Mouse (Mus musculus) embryo, embryonic 11.5 days (tissue): ENCODE measurements around the gene Tcf7l2.

Source experiments
- DNase-seq: peaks from one replicate; pipeline ENCODE4 v3.0.0-alpha.2; 2012; ENCODE audit warnings: low read depth, low spot score

Gene Tcf7l2

DNA sequence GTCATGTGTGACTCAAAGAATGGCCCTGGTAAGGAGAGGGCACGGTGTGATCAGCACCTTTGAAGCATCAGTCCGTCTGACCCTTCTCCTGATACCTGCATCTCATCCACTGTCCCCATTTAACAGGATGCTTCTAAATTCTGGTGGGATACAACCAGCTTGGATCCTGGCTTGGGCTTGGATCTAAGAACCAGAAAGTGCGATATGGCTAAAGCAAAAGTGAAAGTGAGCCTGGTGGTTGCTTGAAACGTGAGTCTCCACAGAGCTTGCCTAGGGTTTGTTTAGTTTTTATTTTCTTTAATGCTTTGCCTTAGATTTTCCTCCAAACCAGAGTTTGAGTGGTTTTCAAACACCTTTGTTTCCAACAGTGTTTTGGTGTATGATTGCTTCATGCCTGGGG lies 51.4 kb downstream of the Tcf7l2 start:
- no peak for DNase-seq

DNA sequence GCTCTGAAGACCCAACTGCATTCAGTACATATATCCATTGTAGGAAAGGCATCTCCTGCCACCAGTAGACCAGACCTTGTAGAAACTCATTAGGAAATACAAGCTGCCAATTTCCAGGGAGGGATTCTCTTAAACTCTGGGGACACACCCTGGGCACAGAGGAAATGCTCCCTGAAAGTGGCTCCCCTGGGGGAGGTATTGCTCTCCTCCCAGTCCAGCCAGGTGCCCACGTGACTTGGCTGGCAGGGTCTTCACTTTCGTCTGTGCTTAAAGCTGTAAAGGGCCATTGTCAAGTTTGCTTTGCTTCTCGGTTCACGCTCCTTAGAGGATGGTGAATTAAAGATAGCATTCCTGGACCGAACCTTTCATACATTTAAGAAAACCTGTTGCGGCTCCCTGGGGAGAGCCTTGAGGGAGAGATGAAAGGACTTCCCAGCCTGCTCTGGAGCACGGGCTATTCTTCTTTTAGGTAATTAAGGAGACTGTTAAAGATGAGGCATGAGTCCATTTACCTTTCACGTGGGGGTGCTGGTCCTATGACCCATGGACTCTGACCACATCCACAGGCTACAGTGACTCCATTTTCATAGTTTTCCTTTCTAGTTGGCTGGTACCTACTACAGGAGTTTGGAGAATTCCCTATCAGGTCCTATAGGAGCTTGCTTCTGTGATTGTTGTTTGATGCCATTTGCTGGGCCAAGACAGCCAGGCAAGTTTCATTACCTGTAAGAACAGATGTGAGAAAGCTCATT lies 52.8 kb downstream of the Tcf7l2 start:
- no peak for DNase-seq

DNA sequence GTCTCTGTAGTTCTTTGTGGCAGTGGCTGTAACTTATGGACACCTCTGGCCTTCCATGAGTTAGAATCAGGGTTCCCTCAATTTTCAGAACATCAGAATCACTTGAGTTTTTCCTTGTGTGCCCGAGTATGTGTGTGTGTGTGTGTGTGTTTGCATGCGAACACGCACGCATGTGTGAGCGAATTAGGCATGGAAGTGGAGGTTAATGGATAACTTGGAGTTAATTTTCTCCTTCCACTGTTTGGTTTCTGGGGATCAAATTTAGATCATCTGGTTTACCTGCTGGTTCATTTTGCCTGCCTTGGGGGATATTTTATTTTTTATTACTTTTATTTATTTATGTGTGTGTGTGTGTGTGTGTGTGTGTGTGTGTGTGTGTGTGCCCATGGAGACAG lies 53.3 kb downstream of the Tcf7l2 start:
- DNase-seq = no peak

DNA sequence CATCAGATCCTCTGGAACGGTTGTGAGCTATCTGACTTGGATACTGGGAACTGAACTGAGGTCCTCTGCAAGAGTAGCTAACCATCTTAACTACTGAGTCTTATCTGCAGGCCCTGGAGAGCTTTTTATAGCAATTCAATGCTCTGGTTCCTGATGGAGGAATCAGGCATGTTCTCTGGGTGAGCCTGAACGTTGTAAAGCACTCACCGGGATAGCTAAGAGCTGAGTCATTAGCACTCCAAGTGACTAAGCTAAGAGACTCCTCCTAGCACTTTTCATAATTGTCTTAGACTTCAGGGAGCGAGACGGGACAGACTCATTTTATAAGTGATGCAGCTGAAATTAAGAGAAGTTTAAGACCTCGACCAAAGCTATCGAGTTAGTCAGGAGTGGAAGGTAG lies 53.7 kb downstream of the Tcf7l2 start:
- DNase-seq = no peak

DNA sequence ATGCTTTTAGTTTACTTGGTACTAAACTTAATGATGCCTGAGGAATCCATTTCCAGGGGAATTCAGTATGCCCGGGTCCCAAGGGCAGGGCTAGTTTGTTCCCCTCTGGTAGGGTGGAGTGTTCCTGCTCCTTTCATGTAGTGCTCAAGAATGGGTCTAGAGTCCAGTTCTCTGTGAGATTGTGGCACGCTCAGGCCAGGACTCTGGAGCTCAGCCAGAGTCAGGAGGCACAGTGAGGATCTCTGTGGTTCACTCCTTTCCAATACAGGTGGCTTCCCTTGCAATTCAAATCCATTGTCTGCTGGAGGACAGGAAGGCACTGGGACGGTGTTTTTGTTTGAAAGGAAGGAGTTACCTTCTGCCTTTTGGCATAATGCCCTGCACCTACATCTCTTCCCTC lies 56.2 kb downstream of the Tcf7l2 start:
- no peak for DNase-seq

DNA sequence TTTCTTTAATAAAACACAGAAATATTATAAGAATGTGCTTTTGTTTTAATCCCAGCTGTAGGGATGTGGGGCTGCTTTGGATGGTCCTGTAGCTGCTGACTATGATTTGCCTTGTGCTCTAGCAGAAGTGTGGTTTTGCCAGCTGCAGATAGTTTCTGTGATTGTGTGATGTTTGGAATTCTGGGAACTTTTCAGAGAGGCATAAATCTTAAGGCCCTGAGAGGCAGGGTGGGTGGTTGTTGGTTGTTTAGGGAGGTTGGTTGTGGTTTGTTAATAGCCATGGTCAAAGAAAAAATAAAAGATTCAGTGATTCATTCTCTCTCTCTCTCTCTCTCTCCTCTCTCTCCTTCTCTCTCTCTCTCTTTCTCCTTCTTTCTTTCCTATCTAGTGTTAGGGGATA lies 57.8 kb downstream of the Tcf7l2 start:
- DNase-seq = no peak

DNA sequence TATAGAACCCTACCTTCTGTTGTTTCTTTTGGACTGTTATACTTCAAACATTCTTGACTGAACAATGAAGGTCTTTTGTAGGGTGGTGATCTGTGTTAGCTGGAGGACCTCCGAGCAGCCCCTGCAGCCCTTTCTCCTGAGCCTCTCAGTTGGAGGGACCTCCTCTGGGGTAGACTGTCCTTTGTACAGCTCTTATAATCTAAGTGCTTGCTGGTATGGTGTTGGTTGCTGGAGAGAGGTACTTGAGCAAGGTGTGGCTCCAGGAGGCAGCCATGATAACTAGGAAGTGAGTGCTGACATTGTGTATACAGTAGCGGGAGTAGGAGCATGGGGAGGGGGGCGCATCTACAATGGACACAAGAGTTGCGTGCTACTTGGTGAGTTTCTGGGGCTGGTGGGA lies 58.4 kb downstream of the Tcf7l2 start:
- no peak for DNase-seq

DNA sequence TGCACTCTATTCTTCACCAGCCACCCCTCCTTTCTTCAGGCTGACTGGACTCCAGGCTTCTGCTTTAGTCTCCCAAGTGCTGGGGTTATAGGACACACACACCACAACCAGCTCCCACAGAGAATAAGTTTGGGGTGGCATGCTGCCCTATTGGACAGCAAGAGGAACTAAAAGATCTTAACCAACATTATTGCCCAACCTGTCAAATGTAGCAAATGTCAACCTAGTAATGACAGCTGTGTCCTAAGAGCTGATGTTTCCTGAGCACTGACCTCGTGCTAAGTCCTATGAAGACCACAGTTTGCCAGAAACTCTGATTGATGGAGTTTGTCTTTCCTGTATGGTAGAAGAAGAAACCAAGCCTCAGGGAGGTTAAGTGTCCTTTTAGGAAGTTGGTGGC lies 61.5 kb downstream of the Tcf7l2 start:
- DNase-seq = no peak

DNA sequence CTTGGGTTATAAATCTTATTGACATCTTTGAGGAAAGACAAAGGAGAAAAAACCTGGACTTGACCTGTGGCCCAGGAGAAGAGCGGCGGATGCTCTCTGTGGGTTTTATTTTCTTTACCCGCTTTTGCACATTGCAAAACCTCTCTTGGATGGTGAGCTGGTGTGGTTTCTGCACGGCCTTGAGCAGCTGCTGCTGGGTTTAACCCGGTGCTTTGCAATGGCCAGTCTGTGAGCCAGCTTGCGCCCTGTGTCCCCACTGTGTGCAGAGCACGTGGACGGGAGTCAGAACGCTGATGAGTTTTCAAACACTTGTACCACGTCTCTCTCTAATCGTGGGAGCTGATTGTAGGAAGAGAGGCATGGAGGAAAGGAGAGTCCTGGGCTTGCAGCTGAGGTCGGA lies 62.2 kb downstream of the Tcf7l2 start:
- DNase-seq = no peak

DNA sequence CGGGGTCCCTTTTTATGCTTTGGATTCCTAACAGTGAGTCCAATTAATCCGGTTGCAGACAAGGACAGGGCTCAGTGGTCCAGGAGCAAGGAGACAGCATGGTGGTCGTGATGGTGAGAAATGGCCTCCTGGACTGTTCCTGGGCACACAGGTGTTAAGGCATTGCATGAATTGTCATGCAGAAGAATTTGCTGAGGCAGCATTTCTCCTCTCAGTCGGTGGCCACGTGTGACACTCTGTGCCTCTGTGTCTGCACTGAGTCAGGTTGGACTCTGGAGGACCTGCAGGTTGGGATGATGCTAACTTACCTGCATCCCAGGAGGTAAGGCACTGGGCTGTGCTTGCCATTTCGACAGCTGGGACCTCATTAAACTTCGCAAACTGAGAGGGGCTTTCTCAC lies 63.2 kb downstream of the Tcf7l2 start:
- DNase-seq = no peak

DNA sequence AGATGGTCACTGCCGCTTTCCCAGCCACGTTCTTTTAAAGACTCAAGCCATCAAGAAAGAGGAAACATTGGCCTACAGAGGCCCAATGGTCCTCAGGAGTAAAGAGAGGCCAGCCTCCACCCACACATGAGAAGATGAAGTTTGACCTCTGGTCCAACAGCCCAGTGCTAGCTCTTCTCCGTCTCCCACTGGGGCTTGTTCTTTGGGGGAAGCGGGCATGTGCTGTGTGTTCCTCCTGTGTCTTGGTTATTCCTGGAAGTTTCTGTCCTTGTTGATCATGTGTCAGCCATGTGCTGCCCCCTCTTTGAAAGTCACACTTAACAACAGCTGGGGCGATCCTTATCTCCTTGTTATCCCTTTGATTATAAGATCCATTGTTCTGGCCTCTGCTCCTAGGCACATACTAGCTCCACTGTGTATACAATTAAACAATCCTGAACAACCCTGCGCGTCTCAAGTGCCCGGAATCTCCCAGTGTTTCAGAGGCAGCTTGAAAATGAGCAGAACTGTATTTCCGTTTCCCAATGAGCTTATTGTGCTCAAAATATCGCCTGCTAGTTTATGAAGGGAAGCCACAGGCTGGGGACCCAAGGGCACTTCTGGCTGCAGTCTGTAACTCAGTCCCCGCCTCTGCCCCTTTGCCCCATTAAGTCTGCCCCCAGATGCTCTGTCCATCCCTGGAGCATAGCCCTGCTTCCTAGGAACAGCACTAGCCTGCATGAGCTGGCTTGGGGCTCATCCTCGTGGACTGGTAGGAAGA lies 65.0 kb downstream of the Tcf7l2 start:
- DNase-seq = no peak

DNA sequence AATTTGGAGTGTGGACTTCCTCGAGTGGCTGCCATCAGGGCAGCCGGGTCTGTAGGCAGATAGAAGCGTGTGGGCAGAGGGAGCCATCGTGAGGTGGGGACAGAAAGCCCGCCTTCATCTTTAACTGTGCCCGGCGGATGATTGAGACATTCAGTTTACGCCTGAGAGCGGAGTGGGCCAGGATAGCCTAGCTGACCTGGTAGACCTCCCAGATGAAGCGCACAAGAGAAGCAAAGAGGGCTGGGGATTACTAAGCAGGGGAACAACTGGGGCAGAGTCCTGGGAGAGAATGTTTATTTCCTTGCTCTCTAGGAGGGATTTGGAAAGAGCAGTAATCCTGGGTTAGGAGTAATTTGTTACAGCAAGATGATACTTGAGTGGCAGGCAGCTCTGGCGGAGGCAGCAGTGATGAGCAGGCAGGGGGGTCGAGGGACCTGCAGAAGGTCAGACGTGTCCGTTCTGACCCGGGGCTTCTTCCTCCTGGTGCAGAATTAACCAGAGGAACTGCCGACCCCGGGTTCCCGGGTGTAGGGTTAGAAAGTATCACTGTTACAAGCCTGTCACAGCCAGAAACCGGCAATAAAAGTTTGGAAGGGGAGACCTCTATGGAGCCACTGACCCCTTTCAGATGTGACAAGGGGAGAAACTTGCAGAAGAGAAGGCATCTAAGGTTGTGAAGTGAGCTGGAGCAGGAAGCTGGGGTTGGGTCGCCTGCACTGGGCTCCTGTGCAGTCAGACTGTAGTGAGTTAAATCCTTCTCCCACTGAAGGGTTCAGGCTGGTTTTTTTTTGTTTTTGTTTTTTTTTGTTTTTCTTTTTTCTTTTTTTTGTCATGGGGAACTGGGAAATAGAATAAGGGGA lies 65.8 kb downstream of the Tcf7l2 start:
- DNase-seq = no peak

DNA sequence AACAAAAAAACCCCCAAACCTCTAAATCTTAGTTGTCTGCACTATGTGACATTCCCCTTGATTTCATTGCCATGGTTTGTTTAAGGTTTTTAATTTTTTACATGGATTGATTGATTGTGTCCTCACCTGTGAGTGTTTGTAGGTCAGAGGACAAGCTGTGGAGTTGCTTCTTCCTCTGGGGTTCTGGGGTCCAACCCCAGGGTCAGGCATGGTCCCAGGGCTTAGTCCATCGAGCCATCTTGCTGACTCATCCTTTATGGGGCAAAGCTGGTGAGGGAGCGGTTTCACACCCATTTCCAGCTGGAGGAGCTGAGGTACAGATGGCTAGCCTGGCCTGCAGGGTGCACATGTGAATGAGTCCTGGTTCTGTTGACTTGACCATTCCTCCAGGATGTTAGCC lies 66.7 kb downstream of the Tcf7l2 start:
- DNase-seq = no peak

DNA sequence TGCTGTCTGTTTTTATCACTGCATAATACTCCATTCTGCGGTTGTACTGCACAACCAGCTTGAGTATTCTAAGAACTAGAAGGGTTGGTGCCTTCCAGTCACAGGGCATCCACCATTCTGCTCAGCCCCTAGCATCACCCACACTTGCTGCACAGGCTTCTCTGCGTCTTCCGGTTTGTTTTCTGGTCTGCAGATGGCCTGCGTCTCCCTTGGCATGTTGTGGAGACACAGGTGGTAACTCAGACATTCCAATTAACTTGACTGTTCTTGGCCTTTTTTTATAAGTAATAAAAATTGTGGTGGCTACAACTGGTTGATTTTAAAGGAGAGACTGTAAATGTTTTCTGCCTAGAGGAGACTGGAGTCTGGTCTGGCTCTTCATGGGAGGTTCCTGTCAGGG lies 67.9 kb downstream of the Tcf7l2 start:
- no peak for DNase-seq

DNA sequence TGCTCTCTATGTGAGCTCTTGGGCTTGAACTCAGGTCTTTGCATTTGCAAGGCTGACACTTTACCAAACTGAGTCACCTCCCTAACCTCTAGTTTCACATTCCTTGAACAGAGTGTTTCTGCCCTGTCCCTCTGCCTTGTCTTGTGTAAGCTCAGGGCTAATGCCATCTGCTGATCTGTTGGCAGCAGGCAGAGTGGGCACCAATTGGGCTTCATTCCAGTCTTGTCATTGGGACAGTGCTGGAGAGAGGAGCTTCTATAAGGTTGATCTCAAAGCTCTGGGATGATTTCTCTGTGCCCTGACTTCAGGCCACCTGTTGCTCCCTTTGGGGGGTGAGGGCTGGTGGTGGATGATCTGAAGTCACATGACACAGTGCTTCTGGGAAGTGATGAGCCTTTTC lies 70.6 kb downstream of the Tcf7l2 start:
- no peak for DNase-seq

DNA sequence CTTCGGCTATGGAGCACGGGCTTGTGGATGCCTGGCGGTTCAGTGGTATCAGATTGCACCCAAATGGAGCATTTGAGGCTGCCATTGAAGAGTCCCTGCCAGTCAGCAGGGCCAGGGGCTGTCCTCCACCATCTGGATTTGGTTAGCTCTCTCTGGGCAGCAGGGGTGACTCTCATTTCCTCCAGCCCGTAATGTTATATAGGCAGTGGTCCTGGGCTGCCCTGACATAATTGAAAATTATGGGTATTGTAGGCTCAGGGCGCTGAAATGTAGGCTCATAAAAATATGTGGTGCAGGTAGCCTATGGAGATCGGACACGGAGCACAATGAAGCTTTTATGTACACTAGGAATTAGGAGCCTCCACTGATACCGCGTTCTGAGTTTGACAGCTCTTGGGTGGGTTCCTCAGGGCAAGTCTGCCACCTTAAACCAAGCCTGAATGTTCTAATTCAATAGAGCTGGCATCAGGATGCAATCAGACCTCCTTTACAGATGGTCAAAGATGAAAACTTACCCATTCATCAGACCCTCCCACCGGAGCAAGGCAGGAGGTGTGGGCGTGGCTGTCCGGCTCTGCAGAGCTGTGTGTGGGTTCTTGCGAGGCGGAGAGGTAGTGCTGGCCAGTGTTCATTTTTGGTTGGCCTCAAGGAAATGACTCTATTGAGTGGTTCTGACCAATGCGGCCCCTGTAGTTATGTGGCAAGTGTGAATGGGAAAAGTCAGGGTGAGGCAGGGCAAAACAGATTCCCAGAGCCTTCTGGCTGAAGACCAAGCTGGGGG lies 73.6 kb downstream of the Tcf7l2 start:
- DNase-seq = peak; percentile 69

DNA sequence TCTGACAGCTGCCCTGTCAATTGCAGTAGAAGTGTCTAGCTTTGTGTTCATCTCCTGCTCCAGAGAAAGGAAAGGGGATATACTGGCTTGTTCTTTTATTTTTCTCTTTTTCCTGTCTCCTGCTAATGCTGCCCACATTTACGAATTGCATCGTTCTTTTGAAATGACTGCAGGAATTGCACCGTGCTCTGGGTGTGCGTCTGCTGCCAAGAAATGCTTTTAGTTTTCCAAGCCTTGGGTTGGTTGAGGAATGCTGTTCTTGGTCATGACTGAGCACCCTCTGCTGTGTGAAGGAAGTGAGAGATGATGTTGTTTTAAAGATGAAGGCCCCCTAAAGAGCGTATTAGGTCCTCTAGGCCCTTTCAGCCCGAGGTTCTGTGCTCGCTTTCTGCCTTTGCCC lies 75.4 kb downstream of the Tcf7l2 start:
- DNase-seq = no peak

DNA sequence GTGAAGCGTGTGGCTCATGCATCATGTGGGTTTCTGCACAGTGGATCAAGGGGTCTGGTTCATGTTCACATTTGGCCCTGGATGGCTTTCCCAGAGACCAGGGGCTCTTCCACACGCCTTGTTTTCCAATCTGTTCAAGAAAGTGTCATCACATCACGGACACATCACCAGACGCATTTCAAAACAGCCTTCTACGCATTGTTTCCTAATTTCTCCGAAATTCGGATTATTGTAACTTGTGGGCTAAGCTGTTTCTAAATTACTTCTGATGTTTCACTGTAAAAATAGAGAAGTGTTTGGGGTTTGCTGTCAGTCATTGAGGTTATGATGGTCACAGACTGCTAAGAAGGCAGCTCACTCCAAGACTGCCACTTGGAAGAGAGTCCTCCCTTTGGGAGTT lies 78.6 kb downstream of the Tcf7l2 start:
- no peak for DNase-seq

DNA sequence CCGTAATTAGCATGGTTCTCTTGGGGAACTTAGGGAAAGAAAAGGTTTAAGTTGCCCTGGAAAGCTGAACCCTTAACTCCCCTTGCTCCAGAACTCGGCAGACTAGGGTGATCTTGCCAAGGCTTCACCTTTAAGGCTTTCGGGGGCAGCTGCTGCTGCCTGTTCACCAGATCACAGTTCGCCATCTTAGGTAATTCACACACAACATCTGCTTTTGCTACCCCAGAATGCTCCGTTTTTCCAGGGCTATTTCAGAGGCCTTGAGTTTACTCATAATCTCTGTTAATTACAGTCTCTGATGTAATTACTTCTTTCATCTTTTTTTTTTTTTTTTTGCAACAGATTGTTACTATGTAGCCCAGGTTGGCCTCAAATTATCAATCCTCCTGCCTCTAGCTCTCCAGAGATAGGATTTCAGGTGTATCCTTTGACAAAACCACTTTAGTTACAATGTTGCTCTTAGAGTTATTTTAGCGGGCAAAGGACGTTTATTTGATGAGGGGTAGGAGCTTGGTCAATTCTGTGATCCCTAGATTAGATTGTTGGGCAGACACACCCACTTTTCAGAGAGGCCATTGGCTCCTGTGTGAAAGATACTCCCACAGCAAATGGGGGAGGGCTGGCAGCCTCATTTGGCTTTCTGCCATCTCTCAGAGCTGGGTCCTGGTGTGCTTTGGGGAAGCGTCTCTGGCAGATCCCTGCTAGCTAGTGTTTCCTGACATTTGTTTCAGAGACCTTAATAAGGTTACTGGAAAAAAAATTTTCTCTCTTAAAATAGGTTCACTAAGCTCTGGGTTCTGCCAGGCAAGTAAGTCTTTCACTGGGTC lies 83.6 kb downstream of the Tcf7l2 start:
- no peak for DNase-seq

DNA sequence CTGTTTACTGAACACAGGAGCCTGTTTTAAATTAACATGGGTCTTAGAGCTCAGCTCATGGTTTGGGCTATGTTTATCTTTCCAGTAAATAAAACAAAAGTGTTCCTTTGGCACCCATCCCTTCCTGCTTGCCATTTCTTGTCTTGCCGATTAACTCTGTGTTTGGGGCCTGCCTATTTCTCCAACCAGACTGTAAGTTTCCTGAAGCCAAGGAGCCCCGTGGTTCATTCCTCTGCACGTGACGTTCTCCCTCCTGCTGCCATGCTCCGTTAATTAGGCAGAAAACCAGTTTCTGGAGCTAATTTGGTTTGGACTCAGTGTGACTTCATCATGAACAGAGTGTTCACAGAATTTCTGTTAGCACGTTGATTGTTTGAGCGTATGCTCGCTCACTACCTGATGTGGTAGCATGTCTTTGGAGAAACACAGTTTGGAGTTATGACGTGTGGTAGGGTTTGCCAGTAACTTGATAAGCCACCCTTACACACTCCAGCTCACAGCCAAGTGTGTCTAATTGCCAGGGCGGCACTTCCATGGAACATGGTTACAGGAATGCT lies 84.4 kb downstream of the Tcf7l2 start:
- DNase-seq = no peak
